Mouse (Mus musculus) small intestine, adult 2 months (tissue): ENCODE results near the gene Agtr1a.

Experiments
- CTCF ChIP-seq: fragments of 200-500 bp; IDR thresholded peaks from 2 replicates; pipeline ENCODE4 v1.5.1; 2012; ENCODE audit warnings: low read depth, mild to moderate bottlenecking, control low read depth, inconsistent platforms, low read length, moderate library complexity, mixed read lengths; ENCODE audit not compliant: insufficient replicate concordance, insufficient read length; ENCODE audit errors: extremely low read depth
- POLR2A ChIP-seq: fragments of 200-500 bp; IDR thresholded peaks from 2 replicates; pipeline ENCODE4 v1.6.1; 2012; ENCODE audit warnings: low read depth, mild to moderate bottlenecking, control low read depth, inconsistent platforms, low read length, moderate library complexity

DNA sequence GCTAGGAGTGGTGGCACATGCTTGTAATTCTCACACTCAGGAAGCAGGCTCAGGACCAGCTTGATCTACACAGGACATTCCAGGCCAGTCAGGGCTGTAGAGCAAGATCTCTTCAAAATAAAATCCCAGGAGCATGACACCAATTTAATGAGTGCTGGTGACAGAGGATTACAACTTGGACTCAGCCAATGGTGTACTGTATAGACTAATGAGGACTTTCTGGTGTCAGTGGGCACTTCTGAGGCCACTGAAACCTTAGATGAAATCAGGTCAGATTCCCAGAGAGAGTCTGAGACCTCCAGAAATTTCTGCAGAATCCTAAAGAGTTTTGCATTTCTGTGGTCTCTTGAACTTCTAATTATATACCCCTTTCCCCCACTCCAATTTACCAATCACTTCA, 57.9 kb downstream of the Agtr1a start:
- TF ChIP-seq CTCF (no peak), POLR2A (no peak)
